Mouse (Mus musculus): ENCODE results near the gene Larp4b. TPM values are rescaled to one million over a fixed set of nuclear protein-coding genes. Genes with fewer than 3 reads are reported as not detected.

Gene Larp4b
- polyA plus RNA-seq, 1 experiment from 2014 or later, result 42.4 TPM

DNA sequence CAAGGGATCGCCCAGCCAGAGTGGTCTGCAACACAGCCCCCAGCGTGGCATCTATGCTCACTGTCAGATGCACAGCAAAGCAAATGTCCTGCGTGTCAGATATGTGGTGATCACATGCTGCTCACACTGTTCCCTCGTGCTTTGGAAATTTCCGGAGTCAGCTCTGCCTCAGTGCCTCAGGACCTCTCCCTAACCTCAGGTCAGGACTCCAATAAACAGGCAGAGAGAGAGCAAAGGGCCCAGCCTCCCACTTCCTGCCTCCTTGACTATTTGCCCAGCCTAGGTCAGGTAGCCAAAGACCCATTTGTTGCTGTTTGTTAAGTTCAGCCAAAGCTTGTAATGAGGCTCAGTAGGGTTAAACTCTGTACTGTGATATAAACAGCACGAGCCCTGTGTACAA lies 87.4 kb downstream of the Larp4b start:
- Histone ChIP-seq H3K9ac (replicated peaks; ENCODE audit: low read depth, low read length) (no peak overlapping the region), H3K36me3 (ENCODE audit: control insufficient read depth, insufficient read depth) (no peaks in the 10 kb centered on the region), H3K9me3 (ENCODE audit: control insufficient read depth, low read length) (no peaks in the 10 kb centered on the region), H3K4me3 (replicated peaks; ENCODE audit: low read length) (no peak overlapping the region), H3K27ac (ENCODE audit: low read length) (no peak overlapping the region), H3K4me2 (ENCODE audit: low read length) (no peak overlapping the region), H3K4me1 (replicated peaks; ENCODE audit: control insufficient read depth, insufficient read depth, low read length) (no peaks in the 10 kb centered on the region), H3K27me3 (replicated peaks; ENCODE audit: control insufficient read depth, insufficient read depth, low read length) (no peaks in the 10 kb centered on the region)
- WGBS, result 85% methylated on average over 6 of the region's 6 CpGs
- no peak for ATAC-seq

DNA sequence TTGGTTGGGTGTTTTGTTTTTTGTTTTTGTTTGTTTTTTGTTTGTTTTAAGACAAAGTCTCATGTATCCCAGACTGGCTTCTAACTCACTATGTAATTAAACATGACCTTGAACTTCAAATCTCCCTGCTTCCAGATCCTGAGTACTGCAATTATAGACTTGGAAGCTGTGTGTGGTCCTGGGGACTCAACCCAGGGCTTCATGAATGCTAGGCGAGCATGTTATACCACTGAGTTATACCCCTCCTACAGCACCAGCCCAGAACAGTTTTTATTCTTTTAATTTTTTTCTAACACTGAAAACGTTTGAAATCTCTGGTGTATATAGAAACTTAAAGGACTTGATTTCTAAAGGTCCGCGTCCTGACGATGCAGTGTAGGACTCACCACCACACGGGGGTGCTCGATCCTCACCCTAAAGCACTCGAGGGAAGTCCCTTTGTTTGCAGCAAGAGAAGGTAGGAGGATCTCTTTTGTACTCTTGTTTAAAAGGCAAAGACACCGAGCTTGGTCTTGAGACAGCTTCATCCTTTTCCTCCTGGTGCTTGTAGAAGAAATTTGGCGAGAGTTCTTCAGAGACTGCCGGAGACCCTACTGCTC lies 88.1 kb downstream of the Larp4b start:
- no peak overlapping the region for H3K9ac ChIP-seq (replicated peaks; ENCODE audit: low read depth, low read length)

DNA sequence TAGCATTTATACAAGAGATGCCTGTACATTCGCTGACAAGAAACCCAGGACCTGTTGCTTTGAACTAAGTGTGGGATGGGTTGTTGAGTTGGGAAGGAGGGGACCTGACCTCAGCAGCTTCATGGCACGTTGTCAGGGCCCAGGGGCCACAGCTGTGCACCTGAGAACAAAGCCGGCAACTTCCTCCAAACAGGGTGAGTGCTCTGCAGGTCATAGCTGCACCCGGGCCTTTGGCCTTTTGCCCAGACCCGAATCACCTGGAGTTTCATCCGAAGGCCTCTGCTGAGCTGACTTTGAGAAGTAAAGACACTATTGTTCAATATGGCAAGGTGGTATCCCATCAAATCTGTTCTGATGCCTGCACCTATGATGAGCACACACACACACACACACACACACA lies 90.6 kb downstream of the Larp4b start:
- no peaks in the 10 kb centered on the region for H3K9me3 ChIP-seq (ENCODE audit: control insufficient read depth, low read length)
- no peak overlapping the region for H3K4me2 ChIP-seq (ENCODE audit: low read length)
- H3K36me3 ChIP-seq (ENCODE audit: control insufficient read depth, insufficient read depth), result no peaks in the 10 kb centered on the region
- 88% methylated on average over 6 of the region's 6 CpGs for WGBS
- H3K4me3 ChIP-seq (replicated peaks; ENCODE audit: low read length), result no peak overlapping the region
- no peak overlapping the region for H3K27ac ChIP-seq (ENCODE audit: low read length)
- no peaks in the 10 kb centered on the region for H3K27me3 ChIP-seq (replicated peaks; ENCODE audit: control insufficient read depth, insufficient read depth, low read length)
- no peak overlapping the region for H3K9ac ChIP-seq (replicated peaks; ENCODE audit: low read depth, low read length)
- no peak for ATAC-seq
- peaks cover 8% of the 10 kb centered on the region for H3K4me1 ChIP-seq (replicated peaks; ENCODE audit: control insufficient read depth, insufficient read depth, low read length)

More for the DNA sequence above, 88.1 kb downstream of the Larp4b start:
- H3K27me3 ChIP-seq (replicated peaks; ENCODE audit: control insufficient read depth, insufficient read depth, low read length), result no peaks in the 10 kb centered on the region
- no peak overlapping the region for H3K4me2 ChIP-seq (ENCODE audit: low read length)
- H3K4me1 ChIP-seq (replicated peaks; ENCODE audit: control insufficient read depth, insufficient read depth, low read length), result no peaks in the 10 kb centered on the region
- ATAC-seq, result peak; percentile 91
- H3K36me3 ChIP-seq (ENCODE audit: control insufficient read depth, insufficient read depth), result no peaks in the 10 kb centered on the region
- 7% methylated on average over 11 of the region's 11 CpGs for WGBS
- H3K27ac ChIP-seq (ENCODE audit: low read length), result no peak overlapping the region
- H3K4me3 ChIP-seq (replicated peaks; ENCODE audit: low read length), result no peak overlapping the region
- no peaks in the 10 kb centered on the region for H3K9me3 ChIP-seq (ENCODE audit: control insufficient read depth, low read length)

DNA sequence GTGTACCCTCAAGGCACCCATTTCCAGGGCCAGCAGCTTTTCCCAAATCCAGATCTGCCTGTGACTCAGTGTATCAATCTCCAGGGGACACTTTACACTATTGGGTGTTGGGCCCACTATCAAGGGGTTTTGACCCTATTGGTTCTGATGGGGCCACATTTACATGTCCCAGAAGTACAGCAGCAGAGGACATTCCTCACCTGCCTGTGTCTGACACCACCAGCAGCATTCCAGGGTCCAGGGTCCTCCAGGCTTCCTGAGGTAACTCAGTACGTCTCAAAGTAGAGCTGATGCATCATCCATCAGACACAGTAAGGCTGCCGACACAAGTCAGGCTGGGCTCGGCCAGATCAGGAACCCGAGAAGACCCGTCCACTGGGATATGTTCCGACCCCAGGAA lies 91.0 kb downstream of the Larp4b start:
- WGBS, result 90% methylated on average over 6 of the region's 6 CpGs
- no peak overlapping the region for H3K27ac ChIP-seq (ENCODE audit: low read length)
- H3K4me3 ChIP-seq (replicated peaks; ENCODE audit: low read length), result no peak overlapping the region
- no peak overlapping the region for H3K9ac ChIP-seq (replicated peaks; ENCODE audit: low read depth, low read length)
- peaks cover 8% of the 10 kb centered on the region for H3K4me1 ChIP-seq (replicated peaks; ENCODE audit: control insufficient read depth, insufficient read depth, low read length)
- no peaks in the 10 kb centered on the region for H3K27me3 ChIP-seq (replicated peaks; ENCODE audit: control insufficient read depth, insufficient read depth, low read length)
- ATAC-seq, result no peak
- H3K36me3 ChIP-seq (ENCODE audit: control insufficient read depth, insufficient read depth), result no peaks in the 10 kb centered on the region
- no peaks in the 10 kb centered on the region for H3K9me3 ChIP-seq (ENCODE audit: control insufficient read depth, low read length)
- H3K4me2 ChIP-seq (ENCODE audit: low read length), result no peak overlapping the region

DNA sequence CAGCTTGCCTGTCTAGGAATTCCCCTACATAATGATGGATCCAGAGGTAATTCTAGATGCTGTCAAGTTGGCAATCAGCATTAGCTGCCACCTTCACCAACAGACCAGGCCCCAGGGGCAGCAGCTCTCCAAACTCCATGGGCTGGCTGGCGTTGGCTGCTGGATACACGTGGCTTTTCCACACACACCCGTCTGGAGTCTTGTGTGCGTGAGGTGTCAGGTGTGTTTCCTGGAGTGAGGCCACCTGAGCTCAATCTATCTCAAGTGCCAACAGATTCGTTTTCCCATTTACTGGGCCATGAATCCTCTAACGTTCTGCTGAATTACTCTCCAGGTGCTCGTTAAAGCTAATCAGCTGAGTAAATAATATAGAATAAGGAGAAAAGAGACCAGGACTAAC lies 93.5 kb downstream of the Larp4b start:
- Histone ChIP-seq H3K27ac (ENCODE audit: low read length) (no peak overlapping the region), H3K9ac (replicated peaks; ENCODE audit: low read depth, low read length) (no peak overlapping the region; the same call in 1 of the 2 replicates), H3K36me3 (ENCODE audit: control insufficient read depth, insufficient read depth) (no peaks in the 10 kb centered on the region), H3K27me3 (replicated peaks; ENCODE audit: control insufficient read depth, insufficient read depth, low read length) (no peaks in the 10 kb centered on the region), H3K4me1 (replicated peaks; ENCODE audit: control insufficient read depth, insufficient read depth, low read length) (peaks cover 8% of the 10 kb centered on the region), H3K4me3 (replicated peaks; ENCODE audit: low read length) (no peak overlapping the region), H3K4me2 (ENCODE audit: low read length) (0 out of 2 replicates have a peak overlapping the region, but pooled peaks have one; percentile 18), H3K9me3 (ENCODE audit: control insufficient read depth, low read length) (no peaks in the 10 kb centered on the region)
- no peak for ATAC-seq
- 23% methylated on average over 7 of the region's 7 CpGs for WGBS

DNA sequence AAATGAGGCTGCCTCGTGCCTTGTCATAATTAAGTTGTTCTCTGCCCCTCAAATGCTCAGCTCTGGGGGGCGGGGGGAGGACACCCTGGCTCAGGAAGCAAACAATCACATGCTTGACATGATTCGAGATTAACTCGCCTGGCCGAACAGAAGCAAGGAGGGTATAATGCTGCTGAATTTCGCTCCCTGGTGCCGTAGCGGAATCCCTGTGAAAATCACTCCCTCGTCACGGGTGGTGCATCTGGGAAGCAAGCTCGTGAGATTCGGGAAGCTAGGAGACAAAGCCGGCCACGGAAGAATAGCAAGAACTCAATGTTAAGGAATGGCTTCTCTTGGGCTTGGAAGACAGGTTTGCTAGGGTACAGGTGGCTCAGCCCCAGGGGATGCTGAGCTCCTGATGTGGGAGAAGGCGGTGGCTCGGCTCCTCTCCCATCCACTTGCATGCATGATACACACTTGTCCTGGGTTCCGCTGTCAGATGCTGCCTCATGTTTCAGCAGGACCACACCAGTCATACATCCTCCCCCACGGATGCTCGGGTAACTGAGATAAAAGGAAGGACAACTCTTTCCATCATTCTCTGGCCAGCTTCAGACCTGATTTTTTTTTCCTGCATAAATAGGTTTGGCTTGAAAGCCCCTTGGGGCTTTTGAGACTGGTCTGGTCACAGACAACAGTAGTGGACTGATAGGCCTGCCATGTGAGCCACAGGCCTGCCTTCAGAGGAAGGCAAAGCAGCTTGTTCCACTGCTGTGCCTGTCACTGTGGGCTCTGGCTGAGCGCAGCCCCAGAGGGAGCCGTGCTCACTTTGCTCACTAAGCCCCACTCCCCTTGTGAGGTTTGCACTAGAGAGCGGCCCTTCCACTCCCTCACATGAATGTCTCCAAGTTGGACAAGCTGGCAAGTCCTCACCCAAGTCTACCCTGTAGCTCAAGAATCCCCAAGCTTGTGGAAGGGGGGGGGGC lies 94.2 kb downstream of the Larp4b start:
- WGBS, result 28% methylated on average over 22 of the region's 22 CpGs

DNA sequence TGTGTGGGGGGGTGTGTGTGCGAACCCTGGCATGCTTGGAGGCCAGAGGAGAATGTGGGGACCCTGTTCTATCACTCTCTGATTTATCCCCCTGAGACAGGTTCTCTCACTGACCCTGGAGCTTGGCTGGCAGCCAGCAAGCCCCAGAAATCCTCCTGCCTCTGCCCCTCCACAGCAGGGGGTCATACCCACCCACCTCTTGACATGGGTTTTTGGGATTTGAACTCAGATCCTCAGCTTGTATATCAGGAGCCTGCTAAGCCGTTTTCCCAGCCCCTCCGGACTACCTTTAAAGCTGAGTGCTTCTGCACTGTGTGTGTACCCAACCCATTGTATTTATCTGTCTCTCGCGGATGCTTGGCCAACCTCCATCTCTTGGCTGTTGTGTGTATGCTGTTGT lies 95.8 kb downstream of the Larp4b start:
- Histone ChIP-seq H3K9ac (replicated peaks; ENCODE audit: low read depth, low read length) (no peak overlapping the region), H3K4me2 (ENCODE audit: low read length) (no peak overlapping the region), H3K27ac (ENCODE audit: low read length) (no peak overlapping the region), H3K4me3 (replicated peaks; ENCODE audit: low read length) (no peak overlapping the region), H3K36me3 (ENCODE audit: control insufficient read depth, insufficient read depth) (no peaks in the 10 kb centered on the region), H3K27me3 (replicated peaks; ENCODE audit: control insufficient read depth, insufficient read depth, low read length) (no peaks in the 10 kb centered on the region), H3K9me3 (ENCODE audit: control insufficient read depth, low read length) (no peaks in the 10 kb centered on the region), H3K4me1 (replicated peaks; ENCODE audit: control insufficient read depth, insufficient read depth, low read length) (peaks cover 8% of the 10 kb centered on the region)
- WGBS, result 81% methylated on average over 5 of the region's 5 CpGs
- ATAC-seq, result no peak

More for the DNA sequence above, 94.2 kb downstream of the Larp4b start:
- H3K4me1 ChIP-seq (replicated peaks; ENCODE audit: control insufficient read depth, insufficient read depth, low read length), result peaks cover 8% of the 10 kb centered on the region
- H3K9ac ChIP-seq (replicated peaks; ENCODE audit: low read depth, low read length), result peak overlapping the region; percentile 10
- H3K4me3 ChIP-seq (replicated peaks; ENCODE audit: low read length), result no peak overlapping the region
- peak; percentile 39 for ATAC-seq
- H3K36me3 ChIP-seq (ENCODE audit: control insufficient read depth, insufficient read depth), result no peaks in the 10 kb centered on the region
- H3K9me3 ChIP-seq (ENCODE audit: control insufficient read depth, low read length), result no peaks in the 10 kb centered on the region
- no peaks in the 10 kb centered on the region for H3K27me3 ChIP-seq (replicated peaks; ENCODE audit: control insufficient read depth, insufficient read depth, low read length)
- H3K27ac ChIP-seq (ENCODE audit: low read length), result no peak overlapping the region
- H3K4me2 ChIP-seq (ENCODE audit: low read length), result peak overlapping the region; percentile 18; the same call in 1 of the 2 replicates

DNA sequence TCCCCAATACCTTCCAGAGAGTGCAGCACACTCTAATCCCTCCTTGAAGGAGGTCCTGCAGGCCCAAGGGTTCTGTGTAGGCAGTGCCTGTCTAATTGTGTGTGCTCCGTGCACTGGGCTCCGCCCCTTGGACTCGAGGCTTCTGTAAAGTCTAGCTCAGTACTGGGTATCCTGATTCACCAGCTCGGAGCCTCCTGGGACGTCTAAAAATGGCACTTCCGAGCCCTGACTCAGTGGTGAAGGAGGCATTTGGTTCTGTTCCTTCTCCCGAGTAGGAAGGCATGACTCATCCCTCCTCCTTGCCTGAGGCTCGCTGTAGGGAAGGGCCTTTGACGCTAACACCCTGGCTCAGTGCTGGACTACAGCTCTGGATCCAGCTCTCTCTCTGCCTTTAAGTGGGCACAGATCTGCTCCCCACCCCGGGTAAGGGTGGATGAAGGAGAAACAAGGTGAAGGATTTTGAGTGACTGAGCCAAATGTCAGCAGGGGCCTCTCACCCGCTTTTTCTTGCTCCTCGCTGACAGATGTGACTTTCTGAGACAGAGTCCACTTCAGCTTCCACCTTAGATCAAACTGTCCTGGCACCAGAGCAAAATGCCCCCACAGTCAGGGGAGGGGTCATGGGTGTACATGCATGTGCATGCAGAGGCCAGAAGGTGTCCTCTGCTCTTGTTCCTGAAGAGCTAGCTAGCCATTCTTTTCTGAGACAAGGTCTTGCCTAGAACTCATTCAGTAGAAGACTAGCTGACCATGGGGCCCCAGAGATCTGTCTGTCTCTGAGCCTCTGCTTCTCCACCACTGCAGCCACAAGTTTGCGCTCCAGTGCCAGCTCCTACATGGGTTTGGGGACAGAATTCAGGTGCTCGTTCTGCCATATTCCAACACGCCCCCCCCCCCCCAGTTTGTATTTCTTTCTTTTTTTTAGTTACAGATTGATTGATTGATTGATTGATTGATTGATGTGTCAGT lies 97.8 kb downstream of the Larp4b start:
- Histone ChIP-seq H3K27ac (ENCODE audit: low read length) (no peak overlapping the region), H3K36me3 (ENCODE audit: control insufficient read depth, insufficient read depth) (no peaks in the 10 kb centered on the region), H3K27me3 (replicated peaks; ENCODE audit: control insufficient read depth, insufficient read depth, low read length) (no peaks in the 10 kb centered on the region), H3K9ac (replicated peaks; ENCODE audit: low read depth, low read length) (no peak overlapping the region), H3K4me3 (replicated peaks; ENCODE audit: low read length) (no peak overlapping the region), H3K4me1 (replicated peaks; ENCODE audit: control insufficient read depth, insufficient read depth, low read length) (peaks cover 8% of the 10 kb centered on the region), H3K9me3 (ENCODE audit: control insufficient read depth, low read length) (no peaks in the 10 kb centered on the region), H3K4me2 (ENCODE audit: low read length) (no peak overlapping the region; the same call in 1 of the 2 replicates)
- WGBS, result 36% methylated on average over 14 of the region's 15 CpGs
- ATAC-seq, result peak; percentile 41
